Mouse (Mus musculus) MEL (cell line): ENCODE data around the gene Slc25a41. TPM values are rescaled to one million over a fixed set of nuclear protein-coding genes. Genes with fewer than 3 reads are reported as not detected.

Source experiments
- DNase-seq: peaks from one replicate; pipeline ENCODE4 v3.0.0; 2011; ENCODE audit warnings: low read depth, low spot score
- H3K27ac ChIP-seq: 2 replicates; pipeline ENCODE4 v1.5.1; 2012; ENCODE audit warnings: low read depth, mild to moderate bottlenecking, control low read depth, low read length, moderate library complexity; ENCODE audit not compliant: control insufficient read depth
- H3K27me3 ChIP-seq, 2 experiments: fragments of 150-350 bp in 1 of 2; sonication (generic) in 1 of 2; 2 replicates each; pipeline ENCODE4 v1.6.1; 2012; ENCODE audit warnings: low read length in 2 of 2, mild to moderate bottlenecking in 2 of 2, improper control_type of control experiment in 1 of 2, moderate library complexity in 1 of 2; ENCODE audit not compliant: insufficient read depth in 2 of 2, control insufficient read depth in 1 of 2
- H3K36me3 ChIP-seq, 2 experiments: 2 replicates each; pipeline ENCODE4 v1.6.1; 2012 to 2014; ENCODE audit warnings: low read length in 2 of 2, improper control_type of control experiment in 1 of 2, inconsistent platforms in 1 of 2, mild to moderate bottlenecking in 1 of 2; ENCODE audit not compliant: insufficient read depth in 2 of 2, control insufficient read depth in 1 of 2
- H3K4me1 ChIP-seq, 2 experiments: fragments of 150-350 bp in 1 of 2; sonication (generic) in 1 of 2; 2 replicates each; pipeline ENCODE4 v1.6.1; 2012; ENCODE audit warnings: low read length in 2 of 2, improper control_type of control experiment in 1 of 2, mild to moderate bottlenecking in 1 of 2; ENCODE audit not compliant: insufficient read depth in 2 of 2, control insufficient read depth in 1 of 2
- H3K4me3 ChIP-seq, 2 experiments: fragments of 150-350 bp in 1 of 2; sonication (generic) in 1 of 2; 2 replicates each; pipeline ENCODE4 v1.5.1; 2012; ENCODE audit warnings: low read depth in 2 of 2, low read length in 2 of 2, mild to moderate bottlenecking in 2 of 2, moderate library complexity in 2 of 2, control low read depth in 1 of 2, improper control_type of control experiment in 1 of 2; ENCODE audit not compliant: control insufficient read depth in 1 of 2, insufficient read depth in 1 of 2
- H3K79me2 ChIP-seq: 2 replicates; pipeline ENCODE4 v1.6.1; 2012; ENCODE audit warnings: mild to moderate bottlenecking, low read length, moderate library complexity; ENCODE audit not compliant: control insufficient read depth, poor library complexity, insufficient read depth
- H3K9ac ChIP-seq: 2 replicates; pipeline ENCODE4 v1.6.1; 2012; ENCODE audit warnings: low read depth, mild to moderate bottlenecking, control low read depth, low read length, moderate library complexity; ENCODE audit not compliant: control insufficient read depth, poor library complexity, severe bottlenecking
- H3K9me3 ChIP-seq: fragments of 150-350 bp; sonication (generic); replicated peaks from 2 replicates; pipeline ENCODE4 v1.6.1; 2012; ENCODE audit warnings: mild to moderate bottlenecking, low read length, improper control_type of control experiment, moderate library complexity; ENCODE audit not compliant: insufficient read depth
- BHLHE40 ChIP-seq: IDR thresholded peaks from 2 replicates; pipeline ENCODE4 v1.6.1; 2012; ENCODE audit warnings: low read depth, mild to moderate bottlenecking, inconsistent platforms, low read length, improper control_type of control experiment, borderline replicate concordance
- ELF1 ChIP-seq: IDR thresholded peaks from 2 replicates; pipeline ENCODE4 v1.6.1; 2014; ENCODE audit warnings: low read depth, mild to moderate bottlenecking, inconsistent platforms, low read length, improper control_type of control experiment, moderate library complexity
- EP300 ChIP-seq, 2 experiments: IDR thresholded peaks; 2 replicates each; pipeline ENCODE4 v1.6.1; 2011; ENCODE audit warnings: improper control_type of control experiment in 2 of 2, low read length in 2 of 2, low read depth in 1 of 2, mild to moderate bottlenecking in 1 of 2
- GATA1 ChIP-seq: IDR thresholded peaks from 2 replicates; pipeline ENCODE4 v1.6.1; 2011; ENCODE audit warnings: low read depth, low read length, improper control_type of control experiment
- MAX ChIP-seq: IDR thresholded peaks from 2 replicates; pipeline ENCODE4 v1.6.1; 2011; ENCODE audit warnings: low read length, improper control_type of control experiment
- MAZ ChIP-seq: IDR thresholded peaks from 2 replicates; pipeline ENCODE4 v1.6.1; 2012; ENCODE audit warnings: low read depth, mild to moderate bottlenecking, inconsistent platforms, low read length, improper control_type of control experiment
- MXI1 ChIP-seq: IDR thresholded peaks from 2 replicates; pipeline ENCODE4 v1.6.1; 2011; ENCODE audit warnings: mild to moderate bottlenecking, low read depth, low read length, improper control_type of control experiment
- MYC ChIP-seq: IDR thresholded peaks from 2 replicates; pipeline ENCODE4 v1.6.1; 2011; ENCODE audit warnings: low read depth, mild to moderate bottlenecking, low read length, improper control_type of control experiment, moderate library complexity
- NRF1 ChIP-seq: IDR thresholded peaks from 2 replicates; pipeline ENCODE4 v1.6.1; 2014; ENCODE audit warnings: low read depth, mild to moderate bottlenecking, inconsistent platforms, low read length, improper control_type of control experiment, moderate library complexity; ENCODE audit not compliant: poor library complexity, insufficient read depth, severe bottlenecking
- POLR2A ChIP-seq, 2 experiments: IDR thresholded peaks; 2 replicates each; pipeline ENCODE4 v1.6.1; 2011 to 2012; ENCODE audit warnings: low read length in 2 of 2, mild to moderate bottlenecking in 2 of 2, control low read depth in 1 of 2, improper control_type of control experiment in 1 of 2, low read depth in 1 of 2, moderate library complexity in 1 of 2; ENCODE audit not compliant: control insufficient read depth in 1 of 2, insufficient read depth in 1 of 2, poor library complexity in 1 of 2
- POLR2AphosphoS5 ChIP-seq: IDR thresholded peaks from 2 replicates; pipeline ENCODE4 v1.6.1; 2012; ENCODE audit warnings: low read depth, borderline replicate concordance, mild to moderate bottlenecking, inconsistent platforms, low read length, moderate library complexity, mixed read lengths
- USF2 ChIP-seq, 2 experiments: IDR thresholded peaks; 2 replicates each; pipeline ENCODE4 v1.6.1; 2011 to 2012; ENCODE audit warnings: improper control_type of control experiment in 2 of 2, low read length in 2 of 2, borderline replicate concordance in 1 of 2, inconsistent platforms in 1 of 2, low read depth in 1 of 2, mild to moderate bottlenecking in 1 of 2; ENCODE audit not compliant: insufficient read depth in 1 of 2
- ZKSCAN1 ChIP-seq: IDR thresholded peaks from 2 replicates; pipeline ENCODE4 v1.6.1; 2012; ENCODE audit warnings: low read depth, mild to moderate bottlenecking, inconsistent platforms, low read length, improper control_type of control experiment, moderate library complexity
- ZMIZ1 ChIP-seq: IDR thresholded peaks from 2 replicates; pipeline ENCODE4 v1.6.1; 2012; ENCODE audit warnings: low read depth, mild to moderate bottlenecking, inconsistent platforms, low read length, improper control_type of control experiment, moderate library complexity
- polyA plus RNA-seq, 2 experiments: library from polyadenylated mRNA; stranded (reverse) in 1 of 2; unstranded in 1 of 2; fragments of >175 nt in 1 of 2; fragments of >200 nt in 1 of 2; gene quantifications; 2 replicates each; pipeline versions ENCODE4 v1.2.1 to v1.2.4; 2012; ENCODE audit warnings: low replicate concordance in 2 of 2, low read depth in 1 of 2; ENCODE audit not compliant: insufficient read length in 2 of 2, insufficient read depth in 1 of 2, missing spikeins in 1 of 2
- total RNA-seq: library from RNA; depleted of rRNA; stranded (reverse); fragments of 300-350 nt; gene quantifications from 2 replicates; pipeline ENCODE4 v1.2.3, GENCODE M21; 2012

Slc25a41 gene
- total and polyA plus RNA-seq, 3 experiments = 0.08 to 0.15 TPM; not detected in 1

GRCm38 (mm10) chr17:56989467-56990114 is 51.9 kb downstream of the Slc25a41 start:
- peak; percentile 31; the same call in 1 of the 2 replicates for TF ChIP-seq MAZ
- TF ChIP-seq ELF1 = no peak
- TF ChIP-seq POLR2A (IDR thresholded peaks at IDR 0.05; ENCODE audit: control insufficient read depth in 1 of 2, insufficient read depth in 1 of 2, low read depth in 1 of 2, low read length in 2 of 2, poor library complexity in 1 of 2) = peak in 1 of 2 experiments; percentile 9; a peak in 1 of 4 replicates
- TF ChIP-seq MAX = peak; percentile 94
- TF ChIP-seq MXI1 = peak; percentile 98
- no peak for TF ChIP-seq GATA1
- peak; percentile 30; the same call in 1 of the 2 replicates for TF ChIP-seq BHLHE40
- peak; percentile 9 to 13; a peak in 1 of 4 replicates for TF ChIP-seq EP300 (IDR thresholded peaks at IDR 0.05; ENCODE audit: low read depth in 1 of 2, low read length in 2 of 2)
- 0 out of 4 replicates have a peak, but pooled peaks of 1 of the 2 experiments have one; percentile 3 for TF ChIP-seq USF2 (IDR thresholded peaks at IDR 0.05; ENCODE audit: borderline replicate concordance in 1 of 2, insufficient read depth in 1 of 2, low read depth in 1 of 2, low read length in 2 of 2)
- peak; percentile 98 for TF ChIP-seq MYC
- 0 out of 2 replicates have a peak, but pooled peaks have one; percentile 9 for TF ChIP-seq NRF1
- TF ChIP-seq ZKSCAN1 = no peak
- Histone ChIP-seq H3K79me2 (peaks cover 17% of the 10 kb centered on the region), H3K4me3 (peak overlapping the region; percentile 72 to 86), H3K9ac (peak overlapping the region; percentile 78), H3K4me1 (peaks cover 0 to 11% of the 10 kb centered on the region in 2 experiments; a peak in 2 of 4 replicates), H3K27ac (peak overlapping the region; percentile 61), H3K36me3 (peaks cover 0 to 8% of the 10 kb centered on the region in 2 experiments; a peak in 3 of 4 replicates), H3K27me3 (no peaks in the 10 kb centered on the region), H3K9me3 (no peaks in the 10 kb centered on the region)
- DNase-seq = peak; percentile 92

- peak overlapping the region in 1 of 2 experiments; percentile 72; a peak in 2 of 4 replicates for H3K4me3 ChIP-seq
- H3K4me1 ChIP-seq = peaks cover 0 to 11% of the 10 kb centered on the region in 2 experiments; a peak in 2 of 4 replicates
- peaks cover 0 to 8% of the 10 kb centered on the region in 2 experiments; a peak in 3 of 4 replicates for H3K36me3 ChIP-seq
- TF ChIP-seq ZKSCAN1 (no peak), ZMIZ1 (no peak), USF2 (IDR thresholded peaks at IDR 0.05; ENCODE audit: borderline replicate concordance in 1 of 2, insufficient read depth in 1 of 2, low read depth in 1 of 2, low read length in 2 of 2) (no peak), POLR2AphosphoS5 (no peak)
- no peaks in the 10 kb centered on the region for H3K9me3 ChIP-seq
- H3K27me3 ChIP-seq = no peaks in the 10 kb centered on the region
- H3K27ac ChIP-seq = no peak overlapping the region
- DNase-seq = peak; percentile 34
- H3K9ac ChIP-seq = no peak overlapping the region
- H3K79me2 ChIP-seq = peaks cover 17% of the 10 kb centered on the region
Measured at GRCm38 (mm10) chr17:56988921-56989430, 52.5 kb downstream of the Slc25a41 start.
